ENCODE assay signal across 8 mouse cellular contexts in the genomic region with DNA sequence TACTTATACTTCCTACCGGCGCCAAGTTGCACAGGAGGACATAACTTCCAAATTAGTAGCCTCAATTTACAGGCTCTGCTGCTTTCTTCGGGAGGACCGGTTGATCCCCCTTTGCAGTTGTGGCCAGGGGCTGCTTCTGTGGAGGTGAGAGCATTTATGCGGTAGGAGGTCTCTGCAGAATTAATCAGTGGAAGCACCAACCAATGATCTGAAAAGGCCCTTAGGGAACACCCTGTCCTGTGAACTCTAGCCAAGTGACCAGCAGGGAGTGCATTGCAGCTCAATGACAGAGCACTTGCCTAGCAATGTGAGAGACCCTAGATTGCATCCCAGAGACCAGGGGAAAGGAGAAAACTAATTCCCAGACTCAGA. TPM values are rescaled to one million over a fixed set of nuclear protein-coding genes. Genes with fewer than 3 reads are reported as not detected.
A peak's percentile ranks its signal among the peaks of the same experiment; 100 is the strongest.
DNase-seq lines count a peak whose midpoint lies in the region; ATAC-seq and TF ChIP-seq lines count a peak whose summit lies in the region.

No protein-coding gene starts in this region.

- 0 out of 2 replicates have a peak, but pooled peaks have one; percentile 4 for ATAC-seq in embryonic facial prominence, embryonic 13.5 days (ENCODE audit: insufficient number of reproducible peaks, insufficient read depth, low FRiP score, low TSS enrichment, low read depth)
- ATAC-seq in intestine, embryonic 16.5 days: peak; percentile 18

- H3K4me1 ChIP-seq in embryonic facial prominence, embryonic 13.5 days: peaks cover 39% of the 10 kb centered on the region
- peaks cover 34% of the 10 kb centered on the region for H3K4me1 ChIP-seq in intestine, embryonic 16.5 days (ENCODE audit: control insufficient read depth, insufficient read depth, low read length)
- H3K4me1 ChIP-seq in midbrain, embryonic 10.5 days: peaks cover 35% of the 10 kb centered on the region

- peaks cover 42% of the 10 kb centered on the region for H3K79me2 ChIP-seq in C2C12 (ENCODE audit: control insufficient read depth, insufficient read depth)

- WGBS in embryonic facial prominence, embryonic 13.5 days: 2% methylated on average over 5 of the region's 5 CpGs
- under 1% methylated on average over 5 of the region's 5 CpGs for WGBS in intestine, embryonic 16.5 days
- WGBS in midbrain, embryonic 10.5 days: 4% methylated on average over 5 of the region's 5 CpGs

- peak overlapping the region; percentile 82 for H3K27ac ChIP-seq in embryonic facial prominence, embryonic 13.5 days
- H3K27ac ChIP-seq in intestine, embryonic 16.5 days (ENCODE audit: low read length): peak overlapping the region; percentile 85
- peak overlapping the region; percentile 85 for H3K27ac ChIP-seq in midbrain, embryonic 10.5 days (replicated peaks)

- peak overlapping the region; percentile 91 for H3K9ac ChIP-seq in embryonic facial prominence, embryonic 13.5 days
- H3K9ac ChIP-seq in intestine, embryonic 16.5 days (ENCODE audit: low read depth, low read length): peak overlapping the region; percentile 62

- no peaks in the 10 kb centered on the region for H3K27me3 ChIP-seq in C2C12 (ENCODE audit: control insufficient read depth, insufficient read depth, insufficient read length)
- H3K27me3 ChIP-seq in embryonic facial prominence, embryonic 13.5 days: no peaks in the 10 kb centered on the region
- H3K27me3 ChIP-seq in intestine, embryonic 16.5 days (replicated peaks; ENCODE audit: control insufficient read depth, insufficient read depth, low read length): no peaks in the 10 kb centered on the region
- peaks cover 8% of the 10 kb centered on the region for H3K27me3 ChIP-seq in midbrain, embryonic 10.5 days (ENCODE audit: low read depth, poor library complexity, severe bottlenecking)

- H3K36me3 ChIP-seq in C2C12 (ENCODE audit: control insufficient read depth, insufficient read depth): no peaks in the 10 kb centered on the region
- H3K36me3 ChIP-seq in embryonic facial prominence, embryonic 13.5 days: no peaks in the 10 kb centered on the region
- H3K36me3 ChIP-seq in intestine, embryonic 16.5 days (ENCODE audit: control insufficient read depth, insufficient read depth, low read length): no peaks in the 10 kb centered on the region
- no peaks in the 10 kb centered on the region for H3K36me3 ChIP-seq in midbrain, embryonic 10.5 days

- peak; percentile 65 for DNase-seq in gastrocnemius, adult 18-20 months (ENCODE audit: low spot score)
- DNase-seq in gastrocnemius, postnatal 14 days: no peak
- DNase-seq in midbrain, embryonic 10.5 days (ENCODE audit: low spot score): no peak
- no peak for DNase-seq in retina, embryonic 14.5 days (ENCODE audit: low spot score)
- DNase-seq in frontal cortex, postnatal 36 days (ENCODE audit: low spot score in 2 of 2): no peak

- TF ChIP-seq CTCF in C2C12 (IDR thresholded peaks at IDR 0.05; ENCODE audit: control insufficient read depth, insufficient read depth, insufficient read length): no peak

- peak overlapping the region; percentile 89 for H3K4me2 ChIP-seq in embryonic facial prominence, embryonic 13.5 days
- peak overlapping the region; percentile 76 for H3K4me2 ChIP-seq in intestine, embryonic 16.5 days (ENCODE audit: low read depth, low read length)

- H3K4me3 ChIP-seq in C2C12 (ENCODE audit: insufficient read depth, poor library complexity, severe bottlenecking): peak overlapping the region; percentile 15
- H3K4me3 ChIP-seq in embryonic facial prominence, embryonic 13.5 days: peak overlapping the region; percentile 87
- H3K4me3 ChIP-seq in intestine, embryonic 16.5 days (ENCODE audit: low read length): peak overlapping the region; percentile 91
- H3K4me3 ChIP-seq in midbrain, embryonic 10.5 days: peak overlapping the region; percentile 90

- H3K79me3 ChIP-seq in C2C12 (ENCODE audit: low read depth): peaks cover 4% of the 10 kb centered on the region

- intact Hi-C loops in gastrocnemius, postnatal 14 days (cut with DNase I; ENCODE audit: low total_unique reads): no loop called here

- peak overlapping the region; percentile 47 for H3ac ChIP-seq in C2C12 (ENCODE audit: control insufficient read depth, insufficient read length, low read depth)

- H3K9me3 ChIP-seq in embryonic facial prominence, embryonic 13.5 days: no peaks in the 10 kb centered on the region
- no peaks in the 10 kb centered on the region for H3K9me3 ChIP-seq in intestine, embryonic 16.5 days (ENCODE audit: control insufficient read depth, low read length)
- H3K9me3 ChIP-seq in midbrain, embryonic 10.5 days (replicated peaks): no peaks in the 10 kb centered on the region

TF ChIP-seq in C2C12, 6 proteins besides CTCF, POLR2A, EP300 and RAD21:
- TF ChIP-seq MYOD1 (IDR thresholded peaks at IDR 0.05; ENCODE audit: control insufficient read depth, insufficient read length, low read depth) (no peak), MYOG (IDR thresholded peaks at IDR 0.05; ENCODE audit: control insufficient read depth, extremely low read depth, insufficient read length) (no peak), MAX (IDR thresholded peaks at IDR 0.05) (no peak), FOSL1 (IDR thresholded peaks at IDR 0.05; ENCODE audit: insufficient read depth, low read length, poor library complexity, severe bottlenecking) (no peak), CEBPB (IDR thresholded peaks at IDR 0.05; ENCODE audit: low read depth) (no peak), USF1 (IDR thresholded peaks at IDR 0.05; ENCODE audit: low read depth) (no peak)

RNA-seq across cellular contexts. Expression of a gene that starts 0.6 kb away (rescaled TPM):
- 10 to 100 TPM; 38.4 to 40.3 TPM for total RNA-seq in gastrocnemius, adult 18-20 months (2021)
- total RNA-seq in gastrocnemius, postnatal 14 days (2021): 10 to 100 TPM; 23.3 to 31.2 TPM
- 7.9 TPM for polyA plus RNA-seq in C2C12 (2012; fragmentation: generic; extraction: Trizol)
- polyA plus RNA-seq in embryonic facial prominence, embryonic 13.5 days (2015; fragmentation: Nextera tagmentation; extraction: Ambion mirVana): 15.8 and 16.1 TPM in 2 replicates
- 9.6 and 9.8 TPM in 2 replicates for polyA plus RNA-seq in intestine, embryonic 16.5 days (2015; fragmentation: Nextera tagmentation; extraction: Ambion mirVana)
- 11.3 and 14.9 TPM in 2 replicates for polyA plus RNA-seq in midbrain, embryonic 10.5 days (2016; fragmentation: Nextera tagmentation; extraction: Ambion mirVana)

RNA-seq across cellular contexts. Expression of a gene that starts 41.0 kb away (rescaled TPM):
- 10 to 100 TPM; 12.9 to 14.1 TPM for total RNA-seq in gastrocnemius, adult 18-20 months (2021)
- total RNA-seq in gastrocnemius, postnatal 14 days (2021): 1 to 10 TPM; 9.8 TPM
- polyA plus RNA-seq in C2C12 (2012; fragmentation: generic; extraction: Trizol): 14.8 TPM
- 22.8 and 24.0 TPM in 2 replicates for polyA plus RNA-seq in embryonic facial prominence, embryonic 13.5 days (2015; fragmentation: Nextera tagmentation; extraction: Ambion mirVana)
- polyA plus RNA-seq in intestine, embryonic 16.5 days (2015; fragmentation: Nextera tagmentation; extraction: Ambion mirVana): 15.9 TPM in 2 replicates
- polyA plus RNA-seq in midbrain, embryonic 10.5 days (2016; fragmentation: Nextera tagmentation; extraction: Ambion mirVana): 20.4 and 23.6 TPM in 2 replicates

Comparison
In these comparisons a context has a peak if more than half of its experiments do, and no peak if none do; other contexts are left out.
1. H3K4me3 ChIP-seq: peak in every context shown above with its lines; median percentile 91 in intestine, embryonic 16.5 days; 90 in midbrain, embryonic 10.5 days; 87 in embryonic facial prominence, embryonic 13.5 days; 15 in C2C12.